Mouse (Mus musculus) MEL (cell line): ENCODE results near the gene Ipcef1.

Experiments used
- CHD2 ChIP-seq: IDR thresholded peaks from 2 replicates; pipeline ENCODE4 v1.6.1; 2011; ENCODE audit warnings: low read length, improper control_type of control experiment
- CTCF ChIP-seq, 3 experiments: IDR thresholded peaks in 2 of 3; conservative IDR thresholded peaks in 1 of 3; 2 replicates each; pipeline ENCODE4 v1.5.1; 2011 to 2012; ENCODE audit warnings: low read length in 3 of 3, low read depth in 2 of 3, mild to moderate bottlenecking in 2 of 3, improper control_type of control experiment in 1 of 3, inconsistent platforms in 1 of 3, mixed read lengths in 1 of 3, moderate library complexity in 1 of 3; ENCODE audit not compliant: control insufficient read depth in 1 of 3, insufficient read depth in 1 of 3, poor library complexity in 1 of 3, severe bottlenecking in 1 of 3
- EP300 ChIP-seq, 2 experiments: IDR thresholded peaks; 2 replicates each; pipeline ENCODE4 v1.6.1; 2011; ENCODE audit warnings: improper control_type of control experiment in 2 of 2, low read length in 2 of 2, low read depth in 1 of 2, mild to moderate bottlenecking in 1 of 2
- MAFK ChIP-seq: IDR thresholded peaks from 2 replicates; pipeline ENCODE4 v1.6.1; 2011; ENCODE audit warnings: low read depth, mild to moderate bottlenecking, low read length, improper control_type of control experiment, borderline replicate concordance
- MAX ChIP-seq: IDR thresholded peaks from 2 replicates; pipeline ENCODE4 v1.6.1; 2011; ENCODE audit warnings: low read length, improper control_type of control experiment
- MAZ ChIP-seq: IDR thresholded peaks from 2 replicates; pipeline ENCODE4 v1.6.1; 2012; ENCODE audit warnings: low read depth, mild to moderate bottlenecking, inconsistent platforms, low read length, improper control_type of control experiment
- MEF2A ChIP-seq: IDR thresholded peaks from 2 replicates; pipeline ENCODE4 v1.6.1; 2014; ENCODE audit warnings: low read depth, mild to moderate bottlenecking, inconsistent platforms, low read length, improper control_type of control experiment; ENCODE audit not compliant: poor library complexity, insufficient replicate concordance, severe bottlenecking; ENCODE audit errors: extremely low read depth
- POLR2A ChIP-seq, 2 experiments: IDR thresholded peaks; 2 replicates each; pipeline ENCODE4 v1.6.1; 2011 to 2012; ENCODE audit warnings: low read length in 2 of 2, mild to moderate bottlenecking in 2 of 2, control low read depth in 1 of 2, improper control_type of control experiment in 1 of 2, low read depth in 1 of 2, moderate library complexity in 1 of 2; ENCODE audit not compliant: control insufficient read depth in 1 of 2, insufficient read depth in 1 of 2, poor library complexity in 1 of 2
- POLR2AphosphoS5 ChIP-seq: IDR thresholded peaks from 2 replicates; pipeline ENCODE4 v1.6.1; 2012; ENCODE audit warnings: low read depth, borderline replicate concordance, mild to moderate bottlenecking, inconsistent platforms, low read length, moderate library complexity, mixed read lengths
- SMC3 ChIP-seq: IDR thresholded peaks from 2 replicates; pipeline ENCODE4 v1.6.1; 2011; ENCODE audit warnings: low read depth, low read length, improper control_type of control experiment
- TBP ChIP-seq: IDR thresholded peaks from 2 replicates; pipeline ENCODE4 v1.8.0; 2011; ENCODE audit warnings: low read depth, low read length, improper control_type of control experiment
- ZNF384 ChIP-seq: IDR thresholded peaks from 2 replicates; pipeline ENCODE4 v1.6.1; 2012; ENCODE audit warnings: low read depth, mild to moderate bottlenecking, inconsistent platforms, low read length, improper control_type of control experiment

- TF ChIP-seq CTCF (IDR thresholded peaks at IDR 0.05 in 2 of 3, conservative IDR thresholded peaks at IDR 0.05 in 1 of 3; ENCODE audit: control insufficient read depth in 1 of 3, insufficient read depth in 1 of 3, low read depth in 2 of 3, low read length in 3 of 3, poor library complexity in 1 of 3, severe bottlenecking in 1 of 3) (no peak), CHD2 (no peak), ZNF384 (no peak), SMC3 (no peak), POLR2AphosphoS5 (no peak), TBP (no peak), MAX (no peak), MEF2A (no peak), MAZ (no peak), POLR2A (IDR thresholded peaks at IDR 0.05; ENCODE audit: control insufficient read depth in 1 of 2, insufficient read depth in 1 of 2, low read depth in 1 of 2, low read length in 2 of 2, poor library complexity in 1 of 2) (no peak), EP300 (IDR thresholded peaks at IDR 0.05; ENCODE audit: low read depth in 1 of 2, low read length in 2 of 2) (no peak), MAFK (no peak)
These were observed 52.9 kb downstream of the Ipcef1 start for GRCm38 (mm10) chr10:6999355-6999754.
